Mouse (Mus musculus) lung, postnatal 14 days (tissue): Measurements from ENCODE around the gene Gm3336.
A peak's percentile ranks its signal among the peaks of the same experiment; 100 is the strongest.

ENCODE experiments used
- DNase-seq: peaks from one replicate; pipeline ENCODE4 v3.0.0; 2021

Gm3336 gene

DNA sequence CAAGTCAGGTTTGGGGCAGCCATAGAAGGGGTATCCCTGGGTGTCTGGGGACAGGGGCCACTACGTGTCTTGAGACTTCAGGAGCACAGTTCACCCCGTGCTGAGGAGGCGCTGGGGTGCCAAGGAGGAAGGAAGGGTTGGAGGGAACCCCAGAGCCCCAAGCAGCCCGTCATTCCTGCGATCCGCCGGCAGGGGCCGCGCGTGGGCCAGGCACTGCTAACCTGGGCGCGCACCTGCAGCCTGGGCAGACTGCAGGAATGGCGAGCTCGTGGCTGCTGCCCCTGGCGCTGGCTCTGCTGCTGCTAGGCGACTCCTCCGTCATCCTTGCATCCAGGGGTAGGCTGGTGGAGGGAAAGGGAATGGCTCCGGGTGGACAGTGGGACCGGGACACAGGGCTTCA lies at the start of gene Gm3336:
Gene Gm3336, plus strand, starts transcription at position 247 of the 400 bp plus-strand sequence.
- DNase-seq, result peak; percentile 76

DNA sequence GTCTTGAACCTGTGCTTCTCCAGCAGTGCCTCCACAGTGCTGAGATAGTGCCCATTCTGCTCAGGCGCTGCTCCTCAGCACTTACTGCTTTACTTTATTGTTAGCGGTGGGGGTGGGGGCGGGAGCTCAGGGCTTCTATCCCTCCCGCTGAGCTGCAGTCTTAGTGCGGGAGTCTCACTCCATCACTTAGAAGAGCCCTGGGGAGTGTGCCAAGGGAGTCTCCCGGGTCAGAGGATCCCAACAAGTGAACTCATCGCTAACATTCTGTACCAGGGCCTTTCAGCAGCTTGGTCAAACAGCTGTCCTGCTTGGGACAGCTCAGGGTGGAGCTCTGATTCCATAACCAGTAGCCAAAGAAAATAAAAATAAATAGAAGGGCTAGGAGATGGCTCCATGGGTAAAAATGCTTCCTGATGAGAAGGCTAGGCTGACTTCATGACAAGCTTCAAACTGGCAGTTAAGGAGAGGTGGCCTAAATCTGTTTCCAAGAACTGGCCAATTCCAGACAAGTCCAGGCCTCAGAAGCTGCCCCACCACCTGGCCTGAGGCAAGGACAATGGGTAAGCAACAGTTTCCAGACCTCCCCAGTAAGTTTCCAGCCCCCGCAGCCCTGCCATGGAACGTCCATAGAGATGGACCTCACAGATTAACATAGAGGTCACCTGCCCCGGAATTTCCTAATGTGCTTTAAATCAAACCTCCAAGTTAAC lies 46.6 kb upstream of the Gm3336 start:
- peak; percentile 60 for DNase-seq

DNA sequence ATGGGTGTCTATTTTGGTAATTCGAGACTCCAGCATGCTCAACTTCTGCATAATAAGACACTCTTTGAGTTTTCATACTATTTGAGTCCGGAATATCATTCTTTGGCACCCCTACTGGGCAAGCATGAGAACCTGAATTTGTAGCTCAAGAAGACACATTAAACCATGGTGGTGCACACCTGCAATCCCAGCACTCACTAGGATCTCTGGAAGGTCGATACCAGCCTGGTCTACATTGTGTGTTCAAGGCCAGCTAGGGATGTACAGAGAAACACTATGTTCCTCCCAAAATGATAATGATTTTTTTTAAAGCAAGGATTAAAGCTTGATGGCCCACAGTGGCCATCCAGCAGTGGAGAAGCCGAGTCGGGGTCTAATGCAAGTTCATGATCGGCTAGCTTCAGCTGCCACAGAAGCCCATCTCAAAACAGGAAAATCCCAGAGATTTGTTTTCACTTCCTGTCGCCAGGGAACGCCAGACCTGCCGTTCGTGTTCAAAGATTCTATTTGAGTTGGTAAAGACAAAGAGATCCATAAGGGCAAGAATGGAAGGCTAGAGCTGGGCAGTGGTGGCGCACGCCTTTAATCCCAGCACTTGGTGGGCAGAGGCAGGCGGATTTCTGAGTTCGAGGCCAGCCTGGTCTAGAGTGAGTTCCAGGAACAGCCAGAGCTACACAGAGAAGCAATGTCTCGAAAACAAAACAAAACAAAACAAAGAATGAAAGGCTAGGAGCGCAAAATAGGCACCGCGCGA lies 45.8 kb upstream of the Gm3336 start:
- DNase-seq, result no peak

DNA sequence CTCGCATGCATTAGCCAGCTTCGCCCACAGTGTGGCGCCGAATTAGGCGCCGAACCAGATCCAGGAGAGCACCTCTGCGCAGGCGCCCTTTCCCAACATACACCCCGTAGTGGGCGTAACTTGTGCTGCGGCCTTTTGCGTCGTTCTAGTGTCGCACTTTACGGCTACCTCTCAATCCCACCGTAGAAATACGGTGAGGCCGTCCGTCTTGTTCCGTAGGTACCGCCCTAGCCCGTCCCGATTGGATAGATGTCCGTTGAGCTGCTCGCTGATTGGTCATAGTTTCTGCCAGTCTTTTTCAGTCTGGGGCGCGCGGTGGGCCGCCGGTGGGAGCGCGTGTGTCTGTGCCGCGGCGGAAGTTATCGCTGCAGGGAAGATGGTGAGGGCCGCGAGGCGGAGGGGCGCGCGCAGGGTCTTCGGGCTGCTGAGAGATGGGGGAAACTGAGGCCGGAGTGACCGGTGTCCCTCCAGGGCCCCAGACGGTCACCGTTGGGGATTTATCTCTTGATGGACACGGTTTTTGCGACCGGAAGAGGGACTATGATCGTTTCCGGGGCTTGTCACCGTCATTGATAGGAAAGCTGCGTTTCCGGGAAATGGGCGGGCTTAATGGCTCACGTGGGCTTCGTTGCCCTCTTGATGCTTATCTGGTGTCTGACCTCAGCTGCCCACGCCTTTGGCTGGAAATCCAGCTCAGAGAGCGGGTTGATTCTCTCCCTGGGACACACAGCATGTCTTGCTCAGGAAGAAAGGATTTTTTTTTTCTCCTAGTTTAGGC lies 45.1 kb upstream of the Gm3336 start, which contains the start of gene Lsm4:
Gene Lsm4, plus strand, starts transcription at position 170 of the 778 bp plus-strand sequence.
- peak; percentile 96 for DNase-seq

DNA sequence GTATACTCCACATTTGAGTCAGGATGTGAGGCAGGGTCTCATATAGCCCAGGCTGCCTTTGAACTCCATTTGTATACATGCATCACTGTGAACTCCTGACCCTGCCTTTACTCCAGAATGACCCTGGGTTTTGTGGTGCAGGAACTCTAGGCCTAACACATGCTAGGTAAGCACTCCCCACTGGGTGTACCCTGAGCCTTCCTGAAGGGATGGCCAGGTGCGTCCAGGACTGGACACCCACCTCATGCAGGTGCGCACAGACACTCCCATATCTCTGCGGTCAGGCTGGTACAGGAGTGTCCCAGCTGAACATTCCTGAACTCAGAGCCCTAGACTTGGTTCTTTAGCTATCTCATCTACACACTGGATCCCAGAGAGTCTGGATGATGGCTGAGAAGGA lies 44.2 kb upstream of the Gm3336 start:
- DNase-seq, result no peak

DNA sequence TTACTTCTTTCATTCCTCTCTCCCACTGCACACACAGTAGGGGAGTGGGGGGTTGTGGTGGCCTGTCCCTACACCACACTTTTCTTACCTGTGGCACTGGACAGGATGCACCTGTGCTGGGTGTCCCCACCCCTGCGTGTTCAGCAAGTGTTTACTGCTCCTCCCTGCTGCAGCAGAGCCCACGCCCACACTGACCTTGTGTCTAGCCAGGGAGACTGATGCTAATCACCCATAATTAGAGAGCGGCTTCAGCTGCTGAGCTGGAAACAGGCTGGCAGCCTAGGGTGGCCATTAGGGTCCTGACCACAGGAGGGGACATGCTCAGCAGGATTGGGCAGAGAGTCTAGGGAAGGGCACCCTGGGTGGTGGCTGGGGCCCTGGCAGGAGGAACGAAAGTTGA lies 43.6 kb upstream of the Gm3336 start:
- DNase-seq, result no peak

DNA sequence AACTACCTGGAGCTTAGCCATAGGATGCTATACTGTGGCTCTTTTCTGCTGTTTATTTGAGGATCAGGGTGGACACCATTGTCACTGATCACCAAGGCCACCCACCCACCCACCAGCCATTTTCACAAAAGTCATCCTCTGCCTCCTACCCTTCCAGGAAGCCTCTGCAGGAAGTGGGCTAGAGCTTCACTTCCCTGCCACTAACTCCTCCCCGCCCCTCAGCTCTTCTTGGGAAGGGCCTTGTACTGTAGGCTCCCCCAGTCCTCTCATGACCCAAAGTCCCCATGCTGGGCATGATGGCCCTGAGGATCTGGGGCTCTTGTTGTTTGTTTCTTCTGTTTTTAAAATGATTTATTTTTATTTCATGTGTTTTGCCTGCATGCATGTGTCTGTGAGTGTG lies 43.0 kb upstream of the Gm3336 start:
- no peak for DNase-seq

DNA sequence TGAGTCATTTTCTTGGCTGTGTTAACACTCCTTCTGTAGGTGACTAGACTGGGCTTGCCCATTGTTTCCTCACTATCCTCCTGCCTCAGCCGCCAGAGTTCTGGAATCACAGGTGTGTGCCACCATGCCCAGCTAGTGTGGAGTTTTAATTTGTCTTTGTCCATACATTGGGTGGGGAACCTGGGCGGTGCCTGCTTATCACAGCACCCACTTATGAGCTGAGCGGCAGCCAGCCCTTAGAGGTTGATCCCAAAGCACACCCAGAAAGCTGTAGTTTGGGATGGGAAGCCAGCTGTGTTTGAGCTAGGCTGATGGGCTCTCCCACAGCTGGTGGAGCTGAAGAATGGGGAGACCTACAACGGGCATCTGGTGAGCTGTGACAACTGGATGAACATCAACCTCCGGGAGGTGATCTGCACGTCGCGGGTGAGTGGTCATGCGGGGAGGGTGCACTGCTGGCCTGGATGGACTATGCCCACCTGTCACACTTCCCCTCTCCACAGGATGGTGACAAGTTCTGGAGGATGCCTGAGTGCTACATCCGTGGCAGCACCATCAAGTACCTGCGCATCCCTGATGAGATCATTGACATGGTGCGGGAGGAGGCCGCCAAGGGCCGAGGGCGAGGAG lies 40.8 kb upstream of the Gm3336 start:
- no peak for DNase-seq

DNA sequence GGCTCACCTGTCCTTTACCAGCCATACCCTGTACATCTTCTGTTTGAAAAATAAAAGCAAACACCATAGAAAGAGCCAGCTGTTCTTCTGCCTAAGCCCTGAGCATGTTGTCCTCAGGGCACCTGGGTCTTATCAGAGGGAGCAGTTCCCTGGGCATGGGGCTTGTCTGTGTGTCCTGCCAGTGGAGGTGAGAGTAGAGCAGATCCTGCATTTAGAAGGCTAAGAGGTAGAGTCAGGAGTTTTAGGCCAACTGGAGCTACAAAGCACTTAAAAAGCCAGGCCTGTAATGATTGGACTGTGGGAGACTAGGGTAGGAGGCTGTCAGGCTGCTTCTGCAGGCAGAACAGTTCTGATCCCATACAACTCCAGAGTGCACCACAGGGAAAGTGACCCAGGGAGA lies 39.7 kb upstream of the Gm3336 start:
- no peak for DNase-seq

DNA sequence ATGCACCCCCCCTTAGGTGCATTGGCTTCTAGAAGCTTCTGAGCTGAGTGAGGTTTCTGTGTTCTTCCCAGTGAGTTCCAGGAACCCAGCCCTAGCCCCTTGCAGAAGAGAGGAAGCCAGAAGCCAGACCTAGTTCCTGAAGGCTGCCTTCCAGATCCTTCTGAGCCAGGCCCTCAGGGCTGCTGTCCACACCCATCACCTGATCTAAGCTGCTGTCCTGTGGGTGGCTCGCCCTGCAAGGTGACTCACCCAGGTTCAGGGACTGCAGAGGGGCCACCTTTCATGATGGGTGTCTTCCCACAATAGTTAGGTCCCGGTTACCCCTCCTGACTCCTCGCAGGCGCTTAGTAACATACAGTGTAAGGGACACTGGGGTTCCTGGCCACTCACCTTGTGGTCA lies 38.9 kb upstream of the Gm3336 start:
- no peak for DNase-seq

DNA sequence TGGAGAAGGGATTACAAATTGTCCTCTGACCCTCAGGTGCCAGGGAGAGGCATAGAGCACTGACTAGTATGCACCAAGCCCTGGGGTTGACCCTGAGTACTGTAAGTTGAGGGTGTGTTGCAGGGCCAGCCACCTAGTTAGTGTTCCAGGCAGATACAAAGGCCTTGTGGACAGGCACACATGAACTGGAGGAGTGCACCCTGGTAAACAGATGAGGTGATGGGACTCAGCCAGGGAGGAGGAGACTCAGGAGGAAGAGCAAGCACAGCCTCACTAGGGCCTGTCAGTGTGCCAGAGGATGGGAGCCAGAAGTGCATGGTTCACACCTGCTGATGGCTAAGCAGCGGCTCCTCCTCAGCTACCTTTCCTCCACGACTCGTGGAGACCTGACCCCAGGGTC lies 38.3 kb upstream of the Gm3336 start:
- DNase-seq, result no peak

DNA sequence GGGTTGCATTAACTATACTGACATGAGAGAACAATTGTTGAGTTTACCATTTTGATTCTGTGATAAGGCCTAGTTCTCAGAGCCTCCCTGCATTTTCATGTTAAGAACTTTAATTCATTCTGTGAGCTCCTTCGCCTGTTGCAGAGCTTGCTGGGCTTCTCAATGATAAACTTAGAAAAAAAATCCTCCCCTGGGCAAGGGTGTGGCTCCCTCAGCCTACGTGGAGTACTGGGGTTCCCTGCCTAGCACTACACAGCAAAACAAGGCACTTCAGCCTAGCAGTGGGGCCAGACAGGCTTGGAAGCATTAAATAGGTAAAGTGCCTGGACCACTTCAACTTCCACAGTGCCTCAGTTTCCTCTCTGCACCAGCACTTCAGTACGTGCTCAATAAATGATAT lies 36.9 kb upstream of the Gm3336 start:
- DNase-seq, result no peak

DNA sequence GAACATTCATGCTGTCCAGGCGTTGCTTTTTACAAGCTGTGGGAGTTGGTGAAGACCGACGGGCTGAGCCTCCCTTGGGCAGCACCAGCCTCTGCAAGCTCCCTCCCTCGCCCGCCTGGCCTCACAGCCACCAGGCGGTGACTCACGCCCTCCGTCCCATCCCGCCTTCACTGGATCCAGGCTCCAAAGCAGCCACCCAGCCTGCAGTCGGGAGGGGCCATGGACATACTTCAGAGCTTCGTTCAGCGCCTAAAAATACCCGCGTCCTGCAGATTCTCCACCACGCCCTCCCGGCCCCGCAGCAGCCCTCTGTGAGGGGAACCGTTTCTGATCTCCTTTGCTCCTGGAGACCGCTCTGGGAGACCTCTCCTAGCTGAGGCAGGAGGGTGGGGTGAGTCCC lies 36.1 kb upstream of the Gm3336 start:
- peak; percentile 73 for DNase-seq

DNA sequence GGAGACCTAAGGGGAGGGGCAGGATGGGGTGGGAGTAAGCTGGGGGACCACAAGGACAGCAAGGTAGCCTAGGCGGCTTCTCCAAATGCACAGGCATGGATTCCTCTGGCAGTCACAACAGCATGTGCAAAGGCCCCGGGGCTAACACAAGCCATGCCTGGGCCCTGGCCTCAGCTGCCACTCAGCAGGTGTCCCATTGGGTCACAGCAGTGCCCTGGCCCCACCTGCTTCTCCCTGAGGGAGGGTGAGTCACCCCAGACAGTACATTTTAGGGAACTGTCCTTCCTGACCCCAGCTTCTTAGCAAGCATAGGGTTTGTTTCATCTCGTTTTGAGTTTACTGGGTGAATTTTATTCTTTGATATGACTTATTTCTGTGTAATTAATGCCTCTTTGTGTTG lies 35.7 kb upstream of the Gm3336 start:
- DNase-seq, result no peak

DNA sequence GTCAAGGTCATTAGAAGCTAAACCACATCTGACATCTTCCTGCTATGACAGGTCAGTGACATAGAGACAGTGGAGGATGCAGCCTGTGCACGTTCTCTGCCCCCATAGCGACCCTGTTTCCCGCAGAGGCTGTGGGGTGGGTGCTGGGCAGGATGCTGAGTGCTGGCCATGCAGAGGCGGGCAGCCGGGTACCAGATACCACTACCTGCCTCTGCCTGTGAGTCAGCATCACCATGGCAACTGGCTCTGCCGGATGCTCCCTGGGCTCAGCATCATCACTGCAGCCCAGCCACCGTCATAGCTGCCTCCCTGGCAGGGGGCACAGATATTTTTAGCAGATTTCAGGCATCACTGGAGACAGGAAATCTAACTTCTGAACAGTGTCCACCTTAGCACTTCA lies 34.1 kb upstream of the Gm3336 start:
- DNase-seq, result no peak

DNA sequence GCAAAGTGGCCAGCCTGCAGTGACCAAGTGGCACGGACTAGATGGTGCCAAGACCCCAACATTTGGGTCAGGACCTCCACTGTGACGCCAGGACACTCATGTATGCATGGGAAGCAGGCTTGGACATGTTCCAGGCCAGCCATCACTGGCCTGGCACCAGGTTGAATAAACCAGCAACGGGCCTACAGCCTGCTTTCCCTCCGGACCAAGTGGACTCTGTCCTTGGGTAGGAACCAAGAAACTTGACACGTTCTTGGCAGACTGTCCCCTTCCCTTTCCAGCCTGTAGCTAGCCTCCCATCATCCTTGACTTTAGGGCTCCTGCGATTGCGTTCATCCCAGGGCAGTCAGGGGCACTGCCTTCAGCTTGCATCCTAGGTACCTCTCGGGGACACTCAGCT lies 30.8 kb upstream of the Gm3336 start:
- peak; percentile 72 for DNase-seq

DNA sequence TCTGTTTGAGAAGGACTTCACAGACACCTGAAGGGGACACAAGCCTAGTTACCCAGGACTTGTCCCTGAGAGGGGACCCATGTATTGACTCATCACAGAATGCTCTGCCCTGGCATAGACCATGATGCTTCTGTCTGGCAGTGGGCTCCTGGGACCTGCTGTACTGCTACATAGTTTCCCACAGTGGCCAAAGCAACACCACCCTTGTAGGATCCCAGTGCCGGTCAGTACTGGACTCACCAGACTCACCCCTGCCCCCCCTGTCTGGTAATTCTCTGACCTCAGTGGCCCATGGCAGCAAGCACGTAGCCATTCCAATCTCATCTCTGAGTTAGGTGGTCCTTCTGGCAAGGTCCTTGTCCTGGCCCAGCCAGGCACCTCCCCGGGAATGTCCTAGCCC lies 30.2 kb upstream of the Gm3336 start:
- no peak for DNase-seq

DNA sequence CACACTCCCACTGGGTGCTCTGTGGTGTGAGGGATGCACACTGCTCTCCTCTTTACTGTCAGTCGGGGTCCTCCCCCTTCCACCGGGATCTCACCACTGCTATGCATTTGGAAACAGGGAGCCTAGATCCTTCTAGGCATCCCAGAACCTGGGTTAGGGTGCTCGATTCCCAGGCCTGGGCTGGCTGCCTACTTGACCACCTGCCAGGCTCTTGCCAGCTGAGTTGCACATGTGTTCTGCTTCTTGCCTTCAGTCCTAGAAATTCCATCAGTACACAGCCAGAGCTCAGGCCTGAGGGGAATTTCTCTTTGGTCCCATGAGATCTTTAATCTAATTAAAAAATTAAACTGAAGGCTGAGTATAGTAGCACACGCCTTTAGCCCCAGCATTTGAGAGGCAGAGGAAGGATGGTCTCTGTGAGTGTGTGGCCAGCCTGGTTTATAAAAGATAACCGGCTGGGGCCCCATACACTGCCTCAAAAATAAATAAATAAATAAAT lies 28.4 kb upstream of the Gm3336 start:
- DNase-seq, result no peak

DNA sequence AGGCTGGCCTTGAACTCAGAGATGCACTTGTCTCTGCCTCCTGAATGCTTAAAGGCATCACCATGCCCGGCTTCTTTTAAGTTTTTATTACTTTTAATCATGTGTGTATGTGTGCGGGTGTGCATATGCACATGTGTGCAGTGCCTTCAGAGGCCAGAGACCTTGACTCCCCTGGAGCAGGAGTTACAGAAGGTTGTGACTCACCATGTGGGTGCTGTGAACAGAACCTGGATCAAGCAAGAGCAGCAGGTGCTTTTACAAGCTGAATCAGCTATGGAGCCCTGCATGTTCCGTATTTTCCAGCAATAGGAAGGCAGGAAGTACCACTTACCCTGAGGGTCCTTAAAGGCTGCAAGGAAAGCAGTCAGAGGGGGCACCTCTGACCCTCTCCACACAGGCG lies 27.1 kb upstream of the Gm3336 start:
- DNase-seq, result no peak

DNA sequence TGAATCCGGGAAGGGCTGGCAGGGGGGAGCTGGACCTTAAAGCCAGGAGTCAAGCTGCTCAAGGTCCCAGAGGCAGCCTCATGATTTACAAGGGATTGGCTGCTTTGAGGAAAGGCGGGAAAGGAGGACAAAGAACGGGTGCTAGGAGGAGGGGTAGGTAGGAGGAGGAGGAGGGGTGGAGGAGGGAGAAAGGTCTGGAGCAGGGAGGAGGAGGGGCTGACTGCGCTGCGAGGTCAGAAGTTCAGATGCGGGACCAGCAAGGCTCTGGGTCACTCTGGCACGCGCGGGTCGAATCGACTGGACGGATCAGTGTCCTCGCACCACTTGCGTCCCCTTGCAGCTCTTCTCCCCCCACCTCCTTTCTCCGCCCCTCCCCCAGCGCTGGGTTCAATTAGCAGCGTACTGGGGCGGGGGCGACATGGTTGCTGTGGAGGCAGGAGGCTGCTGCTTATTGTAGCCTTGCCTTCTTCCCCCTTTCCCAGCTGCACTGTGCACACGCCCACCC lies 26.6 kb upstream of the Gm3336 start:
- no peak for DNase-seq

DNA sequence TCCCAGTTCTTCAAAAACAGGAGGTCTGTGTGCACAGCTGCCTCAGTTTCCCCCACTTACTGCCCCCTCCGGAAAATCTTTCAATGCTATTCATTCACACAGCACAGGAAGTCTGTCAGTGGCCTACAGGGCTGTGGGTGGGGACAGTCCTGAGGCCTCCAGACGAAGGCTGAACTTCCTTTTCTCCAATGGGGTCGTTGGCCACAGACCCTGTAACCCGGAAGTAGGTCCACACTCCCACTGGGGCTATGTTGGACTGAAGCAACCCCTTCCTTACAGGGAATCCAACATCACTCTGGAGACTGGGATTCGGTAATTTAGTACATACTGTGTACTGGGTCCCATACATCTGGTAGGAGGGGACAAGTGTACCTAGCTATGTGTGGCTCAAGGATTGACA lies 24.7 kb upstream of the Gm3336 start:
- no peak for DNase-seq

DNA sequence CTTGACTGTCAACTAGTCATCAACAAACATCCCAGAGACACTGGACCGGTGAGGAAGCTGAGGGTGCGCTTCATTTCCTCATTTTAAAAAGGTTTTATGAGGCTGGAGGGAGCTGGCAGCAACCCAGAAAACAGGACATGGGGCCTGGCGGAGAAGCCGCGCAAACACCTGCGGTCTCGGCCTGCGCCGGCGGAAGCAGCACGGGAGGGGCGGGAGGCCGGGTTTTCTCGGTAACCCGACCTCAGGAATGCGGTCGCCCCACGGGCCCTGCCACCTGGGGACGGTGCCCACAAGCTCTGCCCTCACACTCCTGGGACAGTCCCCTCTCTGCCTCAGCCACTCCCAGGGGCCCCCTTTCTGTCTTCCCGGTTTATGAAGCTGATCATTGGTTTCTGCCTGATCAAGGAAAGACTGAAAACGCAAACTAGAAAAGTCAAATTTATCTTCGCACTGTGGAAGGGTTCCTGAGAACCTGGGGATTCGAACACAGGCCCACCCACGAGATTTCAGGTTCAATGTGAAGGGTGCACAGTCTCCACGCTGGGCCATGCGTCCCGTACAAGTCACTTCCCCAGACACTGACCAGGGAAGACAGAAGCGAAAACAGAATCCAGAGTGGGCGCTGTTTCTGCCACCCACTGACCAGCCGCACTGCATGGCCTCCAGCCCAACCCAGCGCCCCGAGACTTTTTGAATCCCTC lies 22.9 kb upstream of the Gm3336 start:
- peak; percentile 67 for DNase-seq
